Comparison of ENCODE assay signal across 8 mouse cellular contexts in genomic region chr1:134361857-134362212, GRCm38 (mm10). TPM values are rescaled to one million over a fixed set of nuclear protein-coding genes. Genes with fewer than 3 reads are reported as not detected.
A peak's percentile ranks its signal among the peaks of the same experiment; 100 is the strongest.
DNase-seq lines count a peak whose midpoint lies in the region; ATAC-seq and TF ChIP-seq lines count a peak whose summit lies in the region.

TSS of gene Tmem183a (minus strand) at chr1:134361979.

- peak within 1 kb of the TSS; percentile 87 for H3K9ac ChIP-seq in MEL (ENCODE audit: control insufficient read depth, low read depth, low read length, poor library complexity, severe bottlenecking)
- H3K9ac ChIP-seq in lung, embryonic 16.5 days (ENCODE audit: low read length): peak within 1 kb of the TSS; percentile 95

- peaks cover 5 to 11% of the 10 kb centered on the region in 2 experiments for H3K36me3 ChIP-seq in MEL (ENCODE audit: control insufficient read depth in 1 of 2, insufficient read depth in 2 of 2, low read length in 2 of 2)
- H3K36me3 ChIP-seq in lung, embryonic 16.5 days (ENCODE audit: control insufficient read depth, insufficient read depth, low read length): peaks cover 14% of the 10 kb centered on the region

- no peak for TF ChIP-seq RAD21 in MEL (IDR thresholded peaks at IDR 0.05; ENCODE audit: low read depth, low read length)

- H3K4me2 ChIP-seq in lung, embryonic 16.5 days (ENCODE audit: low read depth, low read length): peak within 1 kb of the TSS; percentile 90

- H3K27ac ChIP-seq in MEL (ENCODE audit: control insufficient read depth, low read depth, low read length): peak within 1 kb of the TSS; percentile 75
- H3K27ac ChIP-seq in cerebellum, adult 2 months (ENCODE audit: insufficient read depth, low read length): peak within 1 kb of the TSS; percentile 17; the same call in 1 of the 2 replicates
- H3K27ac ChIP-seq in lung, embryonic 16.5 days (ENCODE audit: low read length): peak within 1 kb of the TSS; percentile 73

- TF ChIP-seq POLR2A in MEL (IDR thresholded peaks at IDR 0.05; ENCODE audit: control insufficient read depth in 1 of 2, insufficient read depth in 1 of 2, low read depth in 1 of 2, low read length in 2 of 2, poor library complexity in 1 of 2): peak; percentile 94 to 98
- peak; percentile 99 for TF ChIP-seq POLR2A in cerebellum, adult 2 months (IDR thresholded peaks at IDR 0.05; ENCODE audit: borderline replicate concordance, insufficient read depth, low read length)

- peaks cover 5 to 6% of the 10 kb centered on the region in 2 experiments for H3K4me1 ChIP-seq in MEL (ENCODE audit: control insufficient read depth in 1 of 2, insufficient read depth in 2 of 2, low read length in 2 of 2)
- peaks cover 3% of the 10 kb centered on the region; the same call in 1 of the 2 replicates for H3K4me1 ChIP-seq in cerebellum, adult 2 months (ENCODE audit: control insufficient read depth, insufficient read depth, low read length)
- peaks cover 10% of the 10 kb centered on the region; the same call in 1 of the 2 replicates for H3K4me1 ChIP-seq in lung, embryonic 16.5 days (replicated peaks; ENCODE audit: control insufficient read depth, insufficient read depth, low read length)

- TF ChIP-seq CTCF in MEL (IDR thresholded peaks at IDR 0.05 in 2 of 3, conservative IDR thresholded peaks at IDR 0.05 in 1 of 3; ENCODE audit: control insufficient read depth in 1 of 3, insufficient read depth in 1 of 3, low read depth in 2 of 3, low read length in 3 of 3, poor library complexity in 1 of 3, severe bottlenecking in 1 of 3): no peak
- TF ChIP-seq CTCF in cerebellum, adult 2 months (IDR thresholded peaks at IDR 0.05; ENCODE audit: borderline replicate concordance, insufficient read depth, low read depth, low read length): no peak

- TF ChIP-seq EP300 in MEL (IDR thresholded peaks at IDR 0.05; ENCODE audit: low read depth in 1 of 2, low read length in 2 of 2): no peak

- H3K27me3 ChIP-seq in MEL (ENCODE audit: control insufficient read depth in 1 of 2, insufficient read depth in 2 of 2, low read length in 2 of 2): no peaks in the 10 kb centered on the region
- H3K27me3 ChIP-seq in cerebellum, adult 2 months (ENCODE audit: control insufficient read depth, insufficient read depth, low read length): no peaks in the 10 kb centered on the region
- no peaks in the 10 kb centered on the region for H3K27me3 ChIP-seq in lung, embryonic 16.5 days (ENCODE audit: control insufficient read depth, insufficient read depth, low read depth, low read length)

- H3K9me3 ChIP-seq in MEL (replicated peaks; ENCODE audit: insufficient read depth, low read length): no peaks in the 10 kb centered on the region
- no peaks in the 10 kb centered on the region for H3K9me3 ChIP-seq in lung, embryonic 16.5 days (ENCODE audit: control insufficient read depth, low read length)

- WGBS in cerebellum, adult 2 months: under 1% methylated on average over 38 of the region's 38 CpGs
- under 1% methylated on average over 36 of the region's 38 CpGs for WGBS in lung, embryonic 16.5 days

- ATAC-seq in hematopoietic stem cell, adult 5-6 weeks (replicated peaks in 1 of 2; ENCODE audit: insufficient read depth in 1 of 2, low FRiP score in 2 of 2, low TSS enrichment in 1 of 2, low read depth in 1 of 2, poor library complexity in 2 of 2, severe bottlenecking in 2 of 2): peak; percentile 97 to 99
- ATAC-seq in lung, embryonic 16.5 days (ENCODE audit: low read depth): peak; percentile 99

- H3K79me2 ChIP-seq in MEL (ENCODE audit: control insufficient read depth, insufficient read depth, low read length, poor library complexity): peaks cover 12% of the 10 kb centered on the region

- DNase-seq in MEL (ENCODE audit: low read depth, low spot score): peak; percentile 96
- DNase-seq in cerebellum, adult 2 months: peak; percentile 96 to 97
- peak; percentile 95 for DNase-seq in forelimb bud, embryonic 11.5 days (ENCODE audit: low read depth, low spot score)
- peak; percentile 82 for DNase-seq in layer of hippocampus, adult 9-10 months (ENCODE audit: low spot score)
- DNase-seq in ovary, postnatal 10 days (ENCODE audit: low spot score): peak; percentile 94
- DNase-seq in thymus, postnatal 10 days (ENCODE audit: low spot score in 2 of 2): peak; percentile 94

- peak within 1 kb of the TSS; percentile 65 to 86 for H3K4me3 ChIP-seq in MEL (ENCODE audit: control insufficient read depth in 1 of 2, insufficient read depth in 1 of 2, low read depth in 2 of 2, low read length in 2 of 2)
- H3K4me3 ChIP-seq in cerebellum, adult 2 months (replicated peaks; ENCODE audit: insufficient read depth, low read depth, low read length): peak within 1 kb of the TSS; percentile 64
- peak within 1 kb of the TSS; percentile 95 for H3K4me3 ChIP-seq in lung, embryonic 16.5 days (ENCODE audit: low read length)

TF ChIP-seq in MEL, 35 proteins besides CTCF, POLR2A, EP300 and RAD21:
- TF ChIP-seq ZMIZ1 (IDR thresholded peaks at IDR 0.05; ENCODE audit: low read depth, low read length): peak; percentile 95
- peak; percentile 58; the same call in 1 of the 2 replicates for TF ChIP-seq MAX (IDR thresholded peaks at IDR 0.05; ENCODE audit: low read length)
- TF ChIP-seq NELFE (IDR thresholded peaks at IDR 0.05; ENCODE audit: low read depth, low read length): peak; percentile 98
- TF ChIP-seq SIN3A (IDR thresholded peaks at IDR 0.05; ENCODE audit: low read length): peak; percentile 93
- no peak for TF ChIP-seq GABPA (IDR thresholded peaks at IDR 0.05; ENCODE audit: low read depth, low read length)
- TF ChIP-seq USF1 (IDR thresholded peaks at IDR 0.05; ENCODE audit: low read depth, low read length): 0 out of 2 replicates have a peak, but pooled peaks have one; percentile 25
- TF ChIP-seq NRF1 (IDR thresholded peaks at IDR 0.05; ENCODE audit: insufficient read depth, low read depth, low read length, poor library complexity, severe bottlenecking): no peak
- TF ChIP-seq TBP (IDR thresholded peaks at IDR 0.05; ENCODE audit: low read depth, low read length): peak; percentile 78
- no peak for TF ChIP-seq MYC (IDR thresholded peaks at IDR 0.05; ENCODE audit: low read depth, low read length)
- TF ChIP-seq MAFK (IDR thresholded peaks at IDR 0.05; ENCODE audit: borderline replicate concordance, low read depth, low read length): no peak
- TF ChIP-seq POLR2AphosphoS5 (IDR thresholded peaks at IDR 0.05; ENCODE audit: borderline replicate concordance, low read depth, low read length): no peak
- TF ChIP-seq JUND (IDR thresholded peaks at IDR 0.05; ENCODE audit: low read depth, low read length): no peak
- no peak for TF ChIP-seq CHD1 (IDR thresholded peaks at IDR 0.05; ENCODE audit: low read depth, low read length)
- TF ChIP-seq TAL1 (IDR thresholded peaks at IDR 0.05; ENCODE audit: low read length): no peak
- no peak for TF ChIP-seq ZNF384 (IDR thresholded peaks at IDR 0.05; ENCODE audit: low read depth, low read length)
- TF ChIP-seq ZKSCAN1 (IDR thresholded peaks at IDR 0.05; ENCODE audit: low read depth, low read length): no peak
- TF ChIP-seq ZC3H11A (IDR thresholded peaks at IDR 0.05; ENCODE audit: low read depth, low read length): no peak
- TF ChIP-seq TCF12 (IDR thresholded peaks at IDR 0.05; ENCODE audit: low read depth, low read length): peak; percentile 69
- peak; percentile 90 for TF ChIP-seq MXI1 (IDR thresholded peaks at IDR 0.05; ENCODE audit: low read depth, low read length)
- peak; percentile 56; the same call in 1 of the 2 replicates for TF ChIP-seq ELF1 (IDR thresholded peaks at IDR 0.05; ENCODE audit: low read depth, low read length)
- no peak for TF ChIP-seq GATA1 (IDR thresholded peaks at IDR 0.05; ENCODE audit: low read depth, low read length)
- peak; percentile 96 for TF ChIP-seq POLR2AphosphoS2 (IDR thresholded peaks at IDR 0.05; ENCODE audit: low read length)
- TF ChIP-seq BHLHE40 (IDR thresholded peaks at IDR 0.05; ENCODE audit: borderline replicate concordance, low read depth, low read length): no peak
- no peak for TF ChIP-seq SMC3 (IDR thresholded peaks at IDR 0.05; ENCODE audit: low read depth, low read length)
- TF ChIP-seq CHD2 (IDR thresholded peaks at IDR 0.05; ENCODE audit: low read length): peak; percentile 94
- no peak for TF ChIP-seq E2F4 (IDR thresholded peaks at IDR 0.05; ENCODE audit: borderline replicate concordance, low read depth, low read length)
- TF ChIP-seq UBTF (IDR thresholded peaks at IDR 0.05; ENCODE audit: borderline replicate concordance, insufficient read depth, low read depth, low read length): no peak
- TF ChIP-seq ETS1 (IDR thresholded peaks at IDR 0.05; ENCODE audit: low read depth, low read length): no peak
- TF ChIP-seq MEF2A (IDR thresholded peaks at IDR 0.05; ENCODE audit: extremely low read depth, insufficient replicate concordance, low read depth, low read length, poor library complexity, severe bottlenecking): 0 out of 2 replicates have a peak, but pooled peaks have one; percentile 12
- peak; percentile 91 for TF ChIP-seq HCFC1 (IDR thresholded peaks at IDR 0.05; ENCODE audit: low read depth, low read length)
TF ChIP-seq in MEL: peak in this region for 13.

RNA-seq across cellular contexts. Expression of gene Tmem183a, which starts in this region (rescaled TPM):
- total RNA-seq in MEL (2012; rRNA removed): 54.2 and 69.3 TPM in 2 replicates
- polyA plus RNA-seq in MEL (2012; ENCODE audit: insufficient read depth in 1 of 2, insufficient read length in 2 of 2, low read depth in 1 of 2, low replicate concordance in 2 of 2, missing spikeins in 1 of 2): 100 to 1,000 TPM in 1 of 2 experiments, 10 to 100 TPM in 1; 82.7 to 131 TPM
- polyA plus RNA-seq in cerebellum, adult 2 months (2012; rRNA removed): 66.2 and 68.4 TPM in 2 replicates
- 44.3 and 84.2 TPM in 2 replicates for total RNA-seq in hematopoietic stem cell, adult 5-6 weeks (2017)
- polyA plus RNA-seq in lung, embryonic 16.5 days (2015; fragmentation: Nextera tagmentation; extraction: Ambion mirVana): 77.6 and 80.7 TPM in 2 replicates

Comparison
In these comparisons a context has a peak if more than half of its experiments do, and no peak if none do; other contexts are left out.
1. Peak in every context shown above with its lines: DNase-seq, ATAC-seq, H3K4me3 ChIP-seq and H3K27ac ChIP-seq.
2. H3K27ac ChIP-seq: peak in every context shown above with its lines; median percentile 75 in MEL; 73 in lung, embryonic 16.5 days; 17 in cerebellum, adult 2 months.